Mouse (Mus musculus): ENCODE results near the gene Itgb4. TPM values are rescaled to one million over a fixed set of nuclear protein-coding genes. Genes with fewer than 3 reads are reported as not detected.

Itgb4 gene
- total and polyA plus RNA-seq, 2 experiments from 2014 or later, result 1.0 to 2.2 TPM

GRCm38 (mm10) chr11:115954712-115955111 lies 19.8 kb upstream of the Itgb4 start:
- 86% methylated on average over 5 of the region's 5 CpGs for WGBS
- DNase-seq (ENCODE audit: low spot score), result no peak
- Histone ChIP-seq H3K9ac (replicated peaks; ENCODE audit: low read length, poor library complexity, severe bottlenecking) (no peak overlapping the region), H3K9me3 (ENCODE audit: low read length) (no peaks in the 10 kb centered on the region), H3K4me2 (ENCODE audit: low read depth, low read length, poor library complexity, severe bottlenecking) (no peak overlapping the region), H3K4me1 (ENCODE audit: insufficient read depth, low read length) (no peaks in the 10 kb centered on the region), H3K36me3 (ENCODE audit: insufficient read depth, low read length) (peaks cover 46% of the 10 kb centered on the region), H3K4me3 (ENCODE audit: low read depth, low read length) (no peak overlapping the region), H3K27me3 (ENCODE audit: insufficient read depth, low read length) (no peaks in the 10 kb centered on the region), H3K27ac (ENCODE audit: low read depth, low read length) (no peak overlapping the region)
- TF ChIP-seq CTCF (IDR thresholded peaks at IDR 0.05), result no peak
- ATAC-seq (ENCODE audit: low FRiP score), result no peak

GRCm38 (mm10) chr11:115955195-115955858 lies 19.2 kb upstream of the Itgb4 start:
- Histone ChIP-seq H3K9ac (replicated peaks; ENCODE audit: low read length, poor library complexity, severe bottlenecking) (no peak overlapping the region), H3K27me3 (ENCODE audit: insufficient read depth, low read length) (no peaks in the 10 kb centered on the region), H3K4me2 (ENCODE audit: low read depth, low read length, poor library complexity, severe bottlenecking) (no peak overlapping the region), H3K36me3 (ENCODE audit: insufficient read depth, low read length) (peaks cover 46% of the 10 kb centered on the region), H3K27ac (ENCODE audit: low read depth, low read length) (no peak overlapping the region), H3K4me1 (ENCODE audit: insufficient read depth, low read length) (no peaks in the 10 kb centered on the region), H3K4me3 (ENCODE audit: low read depth, low read length) (no peak overlapping the region), H3K9me3 (ENCODE audit: low read length) (no peaks in the 10 kb centered on the region)
- no peak for TF ChIP-seq CTCF (IDR thresholded peaks at IDR 0.05)
- ATAC-seq (ENCODE audit: low FRiP score), result peak; percentile 20; the same call in 1 of the 2 replicates
- DNase-seq (ENCODE audit: low spot score), result peak; percentile 66
- 70% methylated on average over 10 of the region's 10 CpGs for WGBS

- no peaks in the 10 kb centered on the region for H3K4me1 ChIP-seq (ENCODE audit: insufficient read depth, low read length)
- no peak overlapping the region for H3K4me2 ChIP-seq (ENCODE audit: low read depth, low read length, poor library complexity, severe bottlenecking)
- peaks cover 52% of the 10 kb centered on the region for H3K36me3 ChIP-seq (ENCODE audit: insufficient read depth, low read length)
- peak; percentile 56 for DNase-seq (ENCODE audit: low spot score)
- 21% methylated on average over 4 of the region's 4 CpGs for WGBS
- no peaks in the 10 kb centered on the region for H3K9me3 ChIP-seq (ENCODE audit: low read length)
- H3K27me3 ChIP-seq (ENCODE audit: insufficient read depth, low read length), result no peaks in the 10 kb centered on the region
- no peak overlapping the region for H3K27ac ChIP-seq (ENCODE audit: low read depth, low read length)
- no peak overlapping the region for H3K4me3 ChIP-seq (ENCODE audit: low read depth, low read length)
- peak; percentile 54; the same call in 1 of the 2 replicates for ATAC-seq (ENCODE audit: low FRiP score)
- H3K9ac ChIP-seq (replicated peaks; ENCODE audit: low read length, poor library complexity, severe bottlenecking), result no peak overlapping the region
- TF ChIP-seq CTCF (IDR thresholded peaks at IDR 0.05), result no peak
Measured at GRCm38 (mm10) chr11:115956453-115956852, 18.1 kb upstream of the Itgb4 start.

- ATAC-seq (ENCODE audit: low FRiP score) (no peak), DNase-seq (ENCODE audit: low spot score) (no peak)
- no peak for TF ChIP-seq CTCF (IDR thresholded peaks at IDR 0.05)
- Histone ChIP-seq H3K9me3 (ENCODE audit: low read length) (no peaks in the 10 kb centered on the region), H3K4me2 (ENCODE audit: low read depth, low read length, poor library complexity, severe bottlenecking) (no peak overlapping the region), H3K36me3 (ENCODE audit: insufficient read depth, low read length) (peaks cover 55% of the 10 kb centered on the region), H3K27me3 (ENCODE audit: insufficient read depth, low read length) (no peaks in the 10 kb centered on the region), H3K4me1 (ENCODE audit: insufficient read depth, low read length) (no peaks in the 10 kb centered on the region), H3K4me3 (ENCODE audit: low read depth, low read length) (no peak overlapping the region), H3K27ac (ENCODE audit: low read depth, low read length) (no peak overlapping the region), H3K9ac (replicated peaks; ENCODE audit: low read length, poor library complexity, severe bottlenecking) (no peak overlapping the region)
- WGBS, result 68% methylated on average over 7 of the region's 7 CpGs
Measured at GRCm38 (mm10) chr11:115957971-115958370, 16.5 kb upstream of the Itgb4 start.

GRCm38 (mm10) chr11:115959018-115959417 lies 15.5 kb upstream of the Itgb4 start:
- Histone ChIP-seq H3K36me3 (ENCODE audit: insufficient read depth, low read length) (peaks cover 62% of the 10 kb centered on the region), H3K9ac (replicated peaks; ENCODE audit: low read length, poor library complexity, severe bottlenecking) (no peak overlapping the region), H3K27me3 (ENCODE audit: insufficient read depth, low read length) (no peaks in the 10 kb centered on the region), H3K4me2 (ENCODE audit: low read depth, low read length, poor library complexity, severe bottlenecking) (no peak overlapping the region), H3K4me1 (ENCODE audit: insufficient read depth, low read length) (no peaks in the 10 kb centered on the region), H3K9me3 (ENCODE audit: low read length) (no peaks in the 10 kb centered on the region), H3K27ac (ENCODE audit: low read depth, low read length) (no peak overlapping the region), H3K4me3 (ENCODE audit: low read depth, low read length) (no peak overlapping the region)
- ATAC-seq (ENCODE audit: low FRiP score), result no peak
- no peak for TF ChIP-seq CTCF (IDR thresholded peaks at IDR 0.05)
- 93% methylated on average over 9 of the region's 9 CpGs for WGBS
- DNase-seq (ENCODE audit: low spot score), result peak; percentile 27

GRCm38 (mm10) chr11:115962651-115963412 lies 11.7 kb upstream of the Itgb4 start:
- no peak overlapping the region for H3K27ac ChIP-seq (ENCODE audit: low read depth, low read length)
- no peak overlapping the region for H3K4me3 ChIP-seq (ENCODE audit: low read depth, low read length)
- DNase-seq (ENCODE audit: low spot score), result no peak
- H3K9me3 ChIP-seq (ENCODE audit: low read length), result no peaks in the 10 kb centered on the region
- H3K4me1 ChIP-seq (ENCODE audit: insufficient read depth, low read length), result no peaks in the 10 kb centered on the region
- H3K9ac ChIP-seq (replicated peaks; ENCODE audit: low read length, poor library complexity, severe bottlenecking), result no peak overlapping the region
- no peak for ATAC-seq (ENCODE audit: low FRiP score)
- 95% methylated on average over 9 of the region's 9 CpGs for WGBS
- TF ChIP-seq CTCF (IDR thresholded peaks at IDR 0.05), result no peak
- H3K4me2 ChIP-seq (ENCODE audit: low read depth, low read length, poor library complexity, severe bottlenecking), result no peak overlapping the region
- H3K36me3 ChIP-seq (ENCODE audit: insufficient read depth, low read length), result peaks cover 61% of the 10 kb centered on the region
- H3K27me3 ChIP-seq (ENCODE audit: insufficient read depth, low read length), result no peaks in the 10 kb centered on the region

Measured in midbrain, postnatal 0 days (tissue).